Mouse (Mus musculus): Measurements from ENCODE around the gene Pwp2. TPM values are rescaled to one million over a fixed set of nuclear protein-coding genes. Genes with fewer than 3 reads are reported as not detected.

The Pwp2 gene
- total and polyA plus RNA-seq, 2 experiments from 2014 or later: 6.9 to 11.5 TPM

DNA sequence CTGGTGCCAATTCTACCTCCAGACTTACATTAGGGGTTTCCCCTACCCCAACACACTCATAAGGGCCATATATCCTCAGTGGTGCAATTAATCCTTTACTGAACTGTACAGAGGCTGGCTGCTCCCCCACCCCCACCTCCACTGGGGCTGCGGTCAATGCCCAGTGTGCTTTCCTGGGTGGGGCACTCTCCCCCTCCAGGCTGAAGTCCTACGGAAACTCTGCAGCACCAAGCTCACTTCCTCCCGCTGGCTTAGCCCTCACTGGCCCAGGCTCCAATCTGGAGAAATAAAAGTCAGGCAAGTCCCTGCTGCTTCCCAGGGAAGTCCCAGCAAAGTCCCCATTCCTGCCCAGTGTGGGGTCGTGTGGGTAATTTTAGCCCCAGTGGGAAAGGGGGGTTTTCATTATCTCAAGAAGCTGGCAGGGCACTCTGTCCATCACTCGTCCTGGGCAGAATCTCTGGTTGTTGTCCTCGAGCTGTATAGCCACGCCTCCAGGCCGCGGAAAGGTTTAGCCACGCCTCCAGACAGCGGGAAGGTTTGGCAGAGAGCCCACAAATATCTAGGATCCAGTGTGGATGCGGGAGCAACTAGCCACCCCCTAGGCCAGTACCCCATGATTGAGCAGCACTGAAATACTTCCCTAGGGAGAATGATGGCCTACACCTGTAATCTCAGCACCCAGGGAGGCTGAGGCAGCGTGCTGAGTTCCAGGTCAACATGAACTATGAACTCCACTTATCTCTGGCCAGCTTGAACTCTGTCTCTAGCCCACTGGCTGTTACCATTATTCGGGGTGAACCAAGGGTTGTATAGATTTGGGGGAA, 49.8 kb downstream of the Pwp2 start:
- peak overlapping the region; percentile 22 for H3K4me2 ChIP-seq (ENCODE audit: low read depth, low read length)
- 9% methylated on average over 14 of the region's 14 CpGs for WGBS
- H3K27me3 ChIP-seq (ENCODE audit: control insufficient read depth, insufficient read depth, low read length): 0 out of 2 replicates have a peak, but pooled peaks cover 5% of the 10 kb centered on the region
- no peaks in the 10 kb centered on the region for H3K36me3 ChIP-seq (replicated peaks; ENCODE audit: control insufficient read depth, insufficient read depth, low read length)
- peaks cover 18% of the 10 kb centered on the region; the same call in 1 of the 2 replicates for H3K4me1 ChIP-seq (ENCODE audit: control insufficient read depth, insufficient read depth)
- no peaks in the 10 kb centered on the region for H3K9me3 ChIP-seq (replicated peaks; ENCODE audit: control insufficient read depth, low read length)
- ATAC-seq (ENCODE audit: insufficient read depth, low read depth) (peak; percentile 33), DNase-seq (ENCODE audit: low spot score) (no peak)
- TF ChIP-seq EP300 (IDR thresholded peaks at IDR 0.05; ENCODE audit: low read depth) (no peak), CTCF (IDR thresholded peaks at IDR 0.05; ENCODE audit: low read depth) (no peak)
- no peak overlapping the region for H3K4me3 ChIP-seq (ENCODE audit: low read depth, low read length)
- H3K27ac ChIP-seq (ENCODE audit: low read depth): peak overlapping the region; percentile 15; the same call in 1 of the 2 replicates
- no peak overlapping the region for H3K9ac ChIP-seq (replicated peaks; ENCODE audit: low read depth, low read length)

GRCm38 (mm10) chr10:78134400-78134799, 50.5 kb downstream of the Pwp2 start:
- Histone ChIP-seq H3K27ac (ENCODE audit: low read depth) (no peak overlapping the region), H3K4me3 (ENCODE audit: low read depth, low read length) (no peak overlapping the region), H3K36me3 (replicated peaks; ENCODE audit: control insufficient read depth, insufficient read depth, low read length) (no peaks in the 10 kb centered on the region), H3K4me1 (ENCODE audit: control insufficient read depth, insufficient read depth) (peaks cover 12% of the 10 kb centered on the region; the same call in 1 of the 2 replicates), H3K9me3 (replicated peaks; ENCODE audit: control insufficient read depth, low read length) (no peaks in the 10 kb centered on the region), H3K9ac (replicated peaks; ENCODE audit: low read depth, low read length) (no peak overlapping the region), H3K4me2 (ENCODE audit: low read depth, low read length) (no peak overlapping the region), H3K27me3 (ENCODE audit: control insufficient read depth, insufficient read depth, low read length) (0 out of 2 replicates have a peak, but pooled peaks cover 5% of the 10 kb centered on the region)
- no peak for DNase-seq (ENCODE audit: low spot score)
- ATAC-seq (ENCODE audit: insufficient read depth, low read depth): no peak
- WGBS: 74% methylated on average over 4 of the region's 4 CpGs
- TF ChIP-seq EP300 (IDR thresholded peaks at IDR 0.05; ENCODE audit: low read depth) (no peak), CTCF (IDR thresholded peaks at IDR 0.05; ENCODE audit: low read depth) (no peak)

- H3K9me3 ChIP-seq (replicated peaks; ENCODE audit: control insufficient read depth, low read length): no peaks in the 10 kb centered on the region
- H3K27me3 ChIP-seq (ENCODE audit: control insufficient read depth, insufficient read depth, low read length): 0 out of 2 replicates have a peak, but pooled peaks cover 5% of the 10 kb centered on the region
- WGBS: 62% methylated on average over 4 of the region's 4 CpGs
- H3K4me1 ChIP-seq (ENCODE audit: control insufficient read depth, insufficient read depth): peaks cover 6% of the 10 kb centered on the region; the same call in 1 of the 2 replicates
- H3K4me3 ChIP-seq (ENCODE audit: low read depth, low read length): no peak overlapping the region
- ATAC-seq (ENCODE audit: insufficient read depth, low read depth): no peak
- no peaks in the 10 kb centered on the region for H3K36me3 ChIP-seq (replicated peaks; ENCODE audit: control insufficient read depth, insufficient read depth, low read length)
- H3K4me2 ChIP-seq (ENCODE audit: low read depth, low read length): no peak overlapping the region
- no peak for TF ChIP-seq EP300 (IDR thresholded peaks at IDR 0.05; ENCODE audit: low read depth)
- no peak for TF ChIP-seq CTCF (IDR thresholded peaks at IDR 0.05; ENCODE audit: low read depth)
- H3K9ac ChIP-seq (replicated peaks; ENCODE audit: low read depth, low read length): no peak overlapping the region
- DNase-seq (ENCODE audit: low spot score): no peak
- H3K27ac ChIP-seq (ENCODE audit: low read depth): no peak overlapping the region
Observed at GRCm38 (mm10) chr10:78129998-78130397, 55.0 kb downstream of the Pwp2 start.

DNA sequence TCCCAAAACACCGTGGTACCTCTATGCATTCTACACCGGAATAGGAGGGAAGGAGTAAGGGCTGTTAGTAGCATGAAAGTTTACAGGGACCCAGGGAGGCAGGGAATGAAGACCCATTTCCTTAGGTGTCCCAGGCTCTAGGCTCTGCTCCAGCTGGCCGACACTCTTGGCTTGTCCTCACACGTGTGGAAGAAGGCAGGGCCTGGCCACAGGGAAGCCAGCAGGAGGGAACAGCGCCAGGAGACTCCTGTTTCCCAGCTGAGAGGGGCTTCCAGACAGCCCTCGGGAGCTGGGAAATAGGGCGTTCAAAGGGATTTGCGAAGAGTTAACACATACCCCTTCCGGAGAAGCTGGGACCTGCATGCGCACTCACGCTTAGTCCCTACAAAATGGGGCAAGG, 55.5 kb downstream of the Pwp2 start:
- Histone ChIP-seq H3K4me3 (ENCODE audit: low read depth, low read length) (no peak overlapping the region), H3K9me3 (replicated peaks; ENCODE audit: control insufficient read depth, low read length) (no peaks in the 10 kb centered on the region), H3K36me3 (replicated peaks; ENCODE audit: control insufficient read depth, insufficient read depth, low read length) (no peaks in the 10 kb centered on the region), H3K9ac (replicated peaks; ENCODE audit: low read depth, low read length) (no peak overlapping the region), H3K4me2 (ENCODE audit: low read depth, low read length) (no peak overlapping the region), H3K27ac (ENCODE audit: low read depth) (no peak overlapping the region), H3K27me3 (ENCODE audit: control insufficient read depth, insufficient read depth, low read length) (0 out of 2 replicates have a peak, but pooled peaks cover 5% of the 10 kb centered on the region), H3K4me1 (ENCODE audit: control insufficient read depth, insufficient read depth) (peaks cover under 1% of the 10 kb centered on the region; the same call in 1 of the 2 replicates)
- DNase-seq (ENCODE audit: low spot score): no peak
- ATAC-seq (ENCODE audit: insufficient read depth, low read depth): no peak; the same call in 1 of the 2 replicates
- TF ChIP-seq CTCF (IDR thresholded peaks at IDR 0.05; ENCODE audit: low read depth): no peak
- no peak for TF ChIP-seq EP300 (IDR thresholded peaks at IDR 0.05; ENCODE audit: low read depth)
- 34% methylated on average over 11 of the region's 11 CpGs for WGBS

DNA sequence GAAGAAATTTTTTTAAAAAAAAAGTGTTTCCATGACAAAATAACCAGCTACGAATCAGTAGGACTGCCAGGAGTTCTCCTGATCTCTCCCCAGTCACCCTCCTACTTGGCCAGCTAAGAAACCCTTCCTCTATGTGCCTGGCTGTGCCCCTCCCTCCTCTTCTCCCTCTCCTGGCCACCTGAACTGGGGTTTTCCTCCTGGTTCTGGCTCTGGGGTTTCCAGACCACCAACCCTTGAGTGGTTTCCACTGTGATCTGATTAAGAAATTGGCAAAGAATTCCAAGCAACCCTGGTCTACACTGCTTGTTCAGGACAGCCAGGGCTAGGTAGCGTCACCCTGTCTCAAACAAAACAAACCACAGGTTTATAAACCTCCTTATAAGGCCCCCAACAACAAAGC, 56.3 kb downstream of the Pwp2 start:
- no peak for ATAC-seq (ENCODE audit: insufficient read depth, low read depth)
- no peaks in the 10 kb centered on the region for H3K9me3 ChIP-seq (replicated peaks; ENCODE audit: control insufficient read depth, low read length)
- H3K4me3 ChIP-seq (ENCODE audit: low read depth, low read length): no peak overlapping the region
- 73% methylated on average over 2 of the region's 2 CpGs for WGBS
- H3K9ac ChIP-seq (replicated peaks; ENCODE audit: low read depth, low read length): no peak overlapping the region
- no peak overlapping the region for H3K27ac ChIP-seq (ENCODE audit: low read depth)
- H3K27me3 ChIP-seq (ENCODE audit: control insufficient read depth, insufficient read depth, low read length): 0 out of 2 replicates have a peak, but pooled peaks cover 5% of the 10 kb centered on the region
- H3K4me2 ChIP-seq (ENCODE audit: low read depth, low read length): no peak overlapping the region
- no peaks in the 10 kb centered on the region for H3K4me1 ChIP-seq (ENCODE audit: control insufficient read depth, insufficient read depth)
- TF ChIP-seq EP300 (IDR thresholded peaks at IDR 0.05; ENCODE audit: low read depth): no peak
- no peaks in the 10 kb centered on the region for H3K36me3 ChIP-seq (replicated peaks; ENCODE audit: control insufficient read depth, insufficient read depth, low read length)
- DNase-seq (ENCODE audit: low spot score): no peak

Measured in heart, postnatal 0 days (tissue).